Mouse (Mus musculus): ENCODE measurements at regions not wholly inside any gene's neighbourhood (a gene's known extent, or its start where the extent isn't known, plus 50 kb on each side); places are given as distances from the start of the nearest gene placed in this dataset.

- Histone ChIP-seq H3K4me1 (ENCODE audit: control insufficient read depth, insufficient read depth, low read length) (no peaks in the 10 kb centered on the region), H3K4me3 (ENCODE audit: insufficient read depth, low read length) (no peak overlapping the region), H3K27ac (ENCODE audit: insufficient read depth, low read depth, low read length) (no peak overlapping the region)
- TF ChIP-seq CTCF (IDR thresholded peaks at IDR 0.05; ENCODE audit: low read depth, low read length) (no peak), POLR2A (IDR thresholded peaks at IDR 0.05; ENCODE audit: borderline replicate concordance, low read depth, low read length) (no peak)
These were observed 160.5 kb downstream of the Gipc2 start for GRCm38 (mm10) chr3:152005366-152006025.

GRCm38 (mm10) chr3:152004411-152004955, 161.5 kb downstream of the Gipc2 start:
- no peaks in the 10 kb centered on the region for H3K4me1 ChIP-seq (ENCODE audit: control insufficient read depth, insufficient read depth, low read length)
- H3K4me3 ChIP-seq (ENCODE audit: insufficient read depth, low read length): no peak overlapping the region
- no peak for TF ChIP-seq POLR2A (IDR thresholded peaks at IDR 0.05; ENCODE audit: borderline replicate concordance, low read depth, low read length)
- no peak for TF ChIP-seq CTCF (IDR thresholded peaks at IDR 0.05; ENCODE audit: low read depth, low read length)
- H3K27ac ChIP-seq (ENCODE audit: insufficient read depth, low read depth, low read length): no peak overlapping the region

GRCm38 (mm10) chr3:151997534-151998107, 160.2 kb upstream of the Ptgfr start:
- Histone ChIP-seq H3K27ac (ENCODE audit: insufficient read depth, low read depth, low read length) (no peak overlapping the region), H3K4me3 (ENCODE audit: insufficient read depth, low read length) (no peak overlapping the region), H3K4me1 (ENCODE audit: control insufficient read depth, insufficient read depth, low read length) (no peaks in the 10 kb centered on the region)
- TF ChIP-seq CTCF (IDR thresholded peaks at IDR 0.05; ENCODE audit: low read depth, low read length) (no peak), POLR2A (IDR thresholded peaks at IDR 0.05; ENCODE audit: borderline replicate concordance, low read depth, low read length) (no peak)

GRCm38 (mm10) chr3:151997111-151997510, 159.7 kb upstream of the Ptgfr start:
- H3K4me3 ChIP-seq (ENCODE audit: insufficient read depth, low read length): no peak overlapping the region
- H3K4me1 ChIP-seq (ENCODE audit: control insufficient read depth, insufficient read depth, low read length): no peaks in the 10 kb centered on the region
- TF ChIP-seq CTCF (IDR thresholded peaks at IDR 0.05; ENCODE audit: low read depth, low read length) (no peak), POLR2A (IDR thresholded peaks at IDR 0.05; ENCODE audit: borderline replicate concordance, low read depth, low read length) (no peak)
- H3K27ac ChIP-seq (ENCODE audit: insufficient read depth, low read depth, low read length): no peak overlapping the region

GRCm38 (mm10) chr3:151988221-151988620, 150.8 kb upstream of the Ptgfr start:
- H3K4me3 ChIP-seq (ENCODE audit: insufficient read depth, low read length): no peak overlapping the region
- no peak for TF ChIP-seq POLR2A (IDR thresholded peaks at IDR 0.05; ENCODE audit: borderline replicate concordance, low read depth, low read length)
- no peak for TF ChIP-seq CTCF (IDR thresholded peaks at IDR 0.05; ENCODE audit: low read depth, low read length)
- H3K4me1 ChIP-seq (ENCODE audit: control insufficient read depth, insufficient read depth, low read length): no peaks in the 10 kb centered on the region
- H3K27ac ChIP-seq (ENCODE audit: insufficient read depth, low read depth, low read length): no peak overlapping the region

- no peak overlapping the region for H3K27ac ChIP-seq (ENCODE audit: insufficient read depth, low read depth, low read length)
- H3K4me3 ChIP-seq (ENCODE audit: insufficient read depth, low read length): no peak overlapping the region
- no peaks in the 10 kb centered on the region for H3K4me1 ChIP-seq (ENCODE audit: control insufficient read depth, insufficient read depth, low read length)
- no peak for TF ChIP-seq CTCF (IDR thresholded peaks at IDR 0.05; ENCODE audit: low read depth, low read length)
- TF ChIP-seq POLR2A (IDR thresholded peaks at IDR 0.05; ENCODE audit: borderline replicate concordance, low read depth, low read length): no peak
These were observed 140.7 kb upstream of the Ptgfr start for GRCm38 (mm10) chr3:151978136-151978535.

- Histone ChIP-seq H3K4me1 (ENCODE audit: control insufficient read depth, insufficient read depth, low read length) (no peaks in the 10 kb centered on the region), H3K4me3 (ENCODE audit: insufficient read depth, low read length) (no peak overlapping the region), H3K27ac (ENCODE audit: insufficient read depth, low read depth, low read length) (no peak overlapping the region)
- TF ChIP-seq CTCF (IDR thresholded peaks at IDR 0.05; ENCODE audit: low read depth, low read length) (no peak), POLR2A (IDR thresholded peaks at IDR 0.05; ENCODE audit: borderline replicate concordance, low read depth, low read length) (no peak)
These were observed 140.2 kb upstream of the Ptgfr start for GRCm38 (mm10) chr3:151977651-151978050.

GRCm38 (mm10) chr3:151949865-151950264, 112.4 kb upstream of the Ptgfr start:
- TF ChIP-seq CTCF (IDR thresholded peaks at IDR 0.05; ENCODE audit: low read depth, low read length): no peak
- H3K27ac ChIP-seq (ENCODE audit: insufficient read depth, low read depth, low read length): no peak overlapping the region

GRCm38 (mm10) chr3:151948015-151948645, 110.7 kb upstream of the Ptgfr start:
- Histone ChIP-seq H3K27ac (ENCODE audit: insufficient read depth, low read depth, low read length) (peak overlapping the region; percentile 63), H3K4me3 (ENCODE audit: insufficient read depth, low read length) (no peak overlapping the region), H3K4me1 (ENCODE audit: control insufficient read depth, insufficient read depth, low read length) (peaks cover 9% of the 10 kb centered on the region)
- TF ChIP-seq POLR2A (IDR thresholded peaks at IDR 0.05; ENCODE audit: borderline replicate concordance, low read depth, low read length): no peak
- TF ChIP-seq CTCF (IDR thresholded peaks at IDR 0.05; ENCODE audit: low read depth, low read length): no peak

More at GRCm38 (mm10) chr3:151949865-151950264, 112.4 kb upstream of the Ptgfr start:
- Histone ChIP-seq H3K4me3 (ENCODE audit: insufficient read depth, low read length) (no peak overlapping the region), H3K4me1 (ENCODE audit: control insufficient read depth, insufficient read depth, low read length) (peaks cover 9% of the 10 kb centered on the region)

- Histone ChIP-seq H3K4me3 (ENCODE audit: insufficient read depth, low read length) (no peak overlapping the region), H3K27ac (ENCODE audit: insufficient read depth, low read depth, low read length) (no peak overlapping the region), H3K4me1 (ENCODE audit: control insufficient read depth, insufficient read depth, low read length) (peaks cover 9% of the 10 kb centered on the region)
- TF ChIP-seq POLR2A (IDR thresholded peaks at IDR 0.05; ENCODE audit: borderline replicate concordance, low read depth, low read length): no peak
- no peak for TF ChIP-seq CTCF (IDR thresholded peaks at IDR 0.05; ENCODE audit: low read depth, low read length)
These were observed 108.5 kb upstream of the Ptgfr start for GRCm38 (mm10) chr3:151945916-151946315.

Data from bone marrow macrophage, adult 2 months (primary cell).